Mouse (Mus musculus) cerebellum, postnatal 14 days (tissue): ENCODE measurements around the gene Rtn4ip1.

ENCODE experiments used
- DNase-seq, 2 experiments: peaks; one replicate each; pipeline ENCODE4 v3.0.0; 2021; ENCODE audit warnings: mixed read lengths in 2 of 2

The Rtn4ip1 gene

DNA sequence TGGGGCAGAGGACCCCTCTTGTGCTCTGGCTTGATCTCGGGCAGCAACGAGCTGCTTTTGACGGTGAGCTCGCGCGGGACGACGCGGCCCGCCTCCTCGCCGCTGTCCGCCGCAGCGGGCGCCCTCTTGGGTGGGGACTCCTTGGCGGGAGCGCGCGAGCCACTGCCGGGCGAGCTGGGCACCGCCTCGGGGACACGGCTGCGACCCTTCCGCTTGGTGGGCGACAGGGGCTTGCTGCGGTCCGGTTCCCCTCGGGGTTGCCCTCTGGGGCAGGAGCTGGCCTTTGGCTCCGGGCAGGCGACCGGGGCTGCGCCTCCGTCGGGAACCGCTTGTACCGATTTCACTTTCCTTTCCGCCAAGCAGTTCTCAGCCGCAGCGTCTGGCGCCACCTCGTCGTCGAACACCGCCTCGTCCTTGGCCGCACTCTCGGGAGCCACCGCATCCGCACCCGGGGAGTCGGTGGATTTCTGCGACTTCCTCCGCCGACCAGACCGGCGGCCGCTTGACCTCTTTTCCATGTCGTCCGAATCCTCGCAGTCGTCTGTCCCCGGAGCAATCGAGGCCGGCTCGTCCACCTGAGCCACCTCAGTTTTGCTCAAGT is 102.0 kb downstream of the Rtn4ip1 start:
- DNase-seq: peak; percentile 35 to 43

DNA sequence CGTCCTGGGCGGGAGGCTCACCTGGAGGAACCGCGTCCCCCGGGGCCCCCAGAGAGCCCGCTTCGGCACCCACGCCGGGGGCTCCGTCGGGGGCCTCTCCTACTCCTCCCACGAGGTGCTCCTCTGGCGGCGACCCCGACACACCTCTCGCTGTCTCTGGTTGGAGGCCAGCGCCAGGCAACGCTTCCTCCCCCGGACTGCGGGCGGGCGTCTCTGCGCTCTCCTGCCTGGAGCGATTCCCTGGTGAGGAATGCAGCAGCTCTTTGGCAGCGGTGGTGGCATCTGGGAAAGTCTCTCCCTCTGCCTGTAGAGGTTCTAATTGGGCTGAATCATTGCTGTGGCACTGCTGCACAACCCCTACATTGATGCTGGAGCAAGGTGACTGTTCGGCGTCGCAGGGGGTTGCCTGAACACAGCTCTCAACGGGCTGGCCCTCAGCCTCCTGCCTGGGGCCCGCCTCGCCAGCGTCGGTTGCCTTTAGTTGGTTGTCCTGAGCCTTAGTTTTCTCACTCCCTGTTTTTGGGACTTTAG is 102.7 kb downstream of the Rtn4ip1 start:
- peak in 1 of 2 experiments; percentile 7 for DNase-seq

DNA sequence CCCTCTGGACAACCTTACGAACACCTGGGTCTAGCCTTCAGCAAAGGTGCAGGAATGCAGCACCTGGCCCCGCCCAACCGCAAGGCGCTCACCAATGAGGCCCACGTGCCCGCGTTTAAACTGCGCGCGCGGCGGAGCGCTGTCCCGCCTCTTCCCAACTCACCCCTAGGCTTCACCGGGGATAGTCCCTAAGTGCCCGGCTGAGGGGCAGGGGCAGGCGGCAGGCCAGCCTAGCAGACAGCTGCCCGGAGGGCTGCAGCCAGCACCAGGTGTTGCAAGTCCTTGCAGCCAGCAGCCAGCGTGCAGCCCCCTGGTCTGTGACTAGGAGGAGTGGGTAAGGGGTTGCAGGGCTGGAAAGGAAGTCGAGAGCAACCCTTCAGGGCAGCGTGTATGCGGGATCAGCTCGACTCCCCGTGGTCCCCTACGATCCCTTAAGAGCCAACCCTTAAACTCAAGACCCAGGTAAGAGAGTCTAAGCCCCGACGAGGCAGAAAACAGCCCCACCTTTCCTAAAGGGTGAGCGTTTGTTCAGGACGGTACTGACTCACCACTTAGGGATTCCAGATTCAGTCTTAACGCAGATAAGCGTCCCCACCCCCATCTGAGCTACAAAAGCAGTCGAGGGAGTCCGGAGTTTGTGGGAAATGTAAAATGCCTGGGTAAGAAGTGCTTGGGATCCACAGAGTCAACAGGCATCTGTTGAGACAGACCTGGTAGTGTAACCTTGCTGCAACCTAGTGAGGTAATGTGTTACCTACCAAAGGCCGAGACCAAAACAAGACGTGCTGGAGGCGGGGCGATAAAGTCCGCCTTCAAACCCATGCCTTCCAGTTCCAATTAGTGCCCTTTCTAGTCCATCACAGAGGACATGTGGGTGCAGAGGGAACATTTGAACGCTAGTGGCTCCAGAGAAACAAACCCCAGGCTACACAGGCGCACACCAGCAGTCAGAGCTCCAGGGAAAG is 104.4 kb downstream of the Rtn4ip1 start:
- peak in 1 of 2 experiments; percentile 30 for DNase-seq
